Mouse (Mus musculus) erythroid progenitor cell, adult 5-6 weeks (primary cell): ENCODE data around the gene Aqp12. TPM values are rescaled to one million over a fixed set of nuclear protein-coding genes. Genes with fewer than 3 reads are reported as not detected.
"Not testable (repeated sequence)": the region's sequence is repeated elsewhere in the genome, so short reads cannot be mapped to it uniquely, and the experiment has no call there.

Source experiments
- ATAC-seq: replicated peaks from 2 replicates; pipeline ENCODE4 v1.8.0; 2016; ENCODE audit warnings: moderate number of reproducible peaks, mild to moderate bottlenecking, moderate TSS enrichment, inconsistent platforms; ENCODE audit not compliant: poor library complexity, low FRiP score, severe bottlenecking
- total RNA-seq, 2 experiments: library from RNA; stranded (forward) in 1 of 2; stranded (reverse) in 1 of 2; fragments of 150-400 nt in 1 of 2; fragments of 186-747, 209-891 nt in 1 of 2; gene quantifications; 2 replicates each; pipeline versions ENCODE4 v1.2.3 to v1.2.4; 2015 to 2017; ENCODE audit warnings: low replicate concordance in 2 of 2

Gene Aqp12
- total RNA-seq (2015; ENCODE audit: low replicate concordance) = not detected in 2 replicates
- not detected in 2 replicates for total RNA-seq (2017; ENCODE audit: low replicate concordance)

- ATAC-seq = no peak
These were observed at the start of gene Aqp12 for GRCm38 (mm10) chr1:93006061-93006460. Gene Aqp12, plus strand, starts transcription at chr1:93006334.

GRCm38 (mm10) chr1:92956571-92957335, 49.4 kb upstream of the Aqp12 start:
- ATAC-seq = not testable (repeated sequence)

GRCm38 (mm10) chr1:92958999-92959398, 47.1 kb upstream of the Aqp12 start:
- no peak for ATAC-seq

- ATAC-seq = not testable (repeated sequence)
These were observed 35.3 kb upstream of the Aqp12 start for GRCm38 (mm10) chr1:92970791-92971190.

- ATAC-seq = no peak
These were observed 34.0 kb upstream of the Aqp12 start for GRCm38 (mm10) chr1:92971879-92972795.

GRCm38 (mm10) chr1:92972854-92973253, 33.3 kb upstream of the Aqp12 start:
- ATAC-seq = no peak

- ATAC-seq = no peak
These were observed 30.0 kb upstream of the Aqp12 start for GRCm38 (mm10) chr1:92976141-92976566.

- no peak for ATAC-seq
These were observed 27.5 kb upstream of the Aqp12 start for GRCm38 (mm10) chr1:92978645-92979044.

GRCm38 (mm10) chr1:92979073-92979602, 27.0 kb upstream of the Aqp12 start:
- ATAC-seq = no peak

GRCm38 (mm10) chr1:92981056-92981845, 24.9 kb upstream of the Aqp12 start:
- ATAC-seq = no peak

- no peak for ATAC-seq
These were observed 23.1 kb upstream of the Aqp12 start for GRCm38 (mm10) chr1:92982931-92983605.

- ATAC-seq = no peak
These were observed 21.1 kb upstream of the Aqp12 start for GRCm38 (mm10) chr1:92984999-92985398.

GRCm38 (mm10) chr1:92988894-92989293, 17.2 kb upstream of the Aqp12 start:
- no peak for ATAC-seq

- ATAC-seq = no peak
These were observed 16.2 kb upstream of the Aqp12 start for GRCm38 (mm10) chr1:92989891-92990290.

- ATAC-seq = no peak
These were observed 13.8 kb upstream of the Aqp12 start for GRCm38 (mm10) chr1:92992214-92992855.

- ATAC-seq = no peak
These were observed 13.3 kb upstream of the Aqp12 start for GRCm38 (mm10) chr1:92992880-92993279.

GRCm38 (mm10) chr1:93009196-93009595, 3.1 kb downstream of the Aqp12 start:
- no peak for ATAC-seq

GRCm38 (mm10) chr1:93010731-93011130, 4.6 kb downstream of the Aqp12 start:
- no peak for ATAC-seq
